ENCODE assay signal across 8 mouse cellular contexts in the genomic region with DNA sequence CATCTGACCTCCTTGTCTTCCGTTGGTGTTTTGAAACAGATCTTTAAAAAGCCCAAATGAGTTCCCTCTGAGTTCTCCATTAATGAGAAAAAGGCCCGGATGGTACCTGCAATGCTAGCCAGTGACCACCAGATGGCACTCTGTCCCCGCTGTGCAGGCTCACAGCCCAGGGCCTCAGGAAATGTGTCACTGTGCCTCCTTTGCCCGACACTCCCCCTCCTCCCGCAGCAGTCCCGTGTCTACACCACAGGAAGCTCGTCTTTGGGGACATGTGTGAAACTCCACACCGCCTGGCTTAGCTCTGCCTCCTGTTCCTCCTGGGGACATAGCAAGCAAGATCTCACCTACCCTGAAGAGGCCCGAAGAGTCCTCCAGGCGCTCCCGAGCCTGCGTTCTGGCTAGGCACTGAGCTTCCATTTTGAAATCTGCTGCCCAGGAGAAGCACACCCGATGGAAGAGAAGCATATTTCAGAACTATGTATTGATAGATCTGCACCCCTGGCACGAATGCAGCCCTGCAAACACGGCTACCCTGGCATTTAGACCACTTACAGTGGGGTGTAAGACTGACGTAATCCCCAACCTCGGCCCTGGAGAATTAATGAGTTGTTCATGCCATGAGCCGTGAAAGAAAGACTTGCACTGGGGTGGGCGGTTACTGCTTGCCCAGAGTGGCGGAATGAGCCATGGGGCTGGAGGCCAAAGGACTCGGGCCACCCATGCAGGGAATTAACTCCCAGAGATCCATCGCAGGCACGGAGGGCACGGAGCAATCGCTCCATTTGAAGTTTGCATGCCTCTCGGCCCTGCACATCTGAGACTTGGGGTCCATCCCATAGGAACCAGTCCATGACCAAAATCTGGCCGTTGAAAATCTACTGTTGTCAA. TPM values are rescaled to one million over a fixed set of nuclear protein-coding genes. Genes with fewer than 3 reads are reported as not detected.
DNase-seq lines count a peak whose midpoint lies in the region; ATAC-seq lines count a peak whose summit lies in the region.

No protein-coding gene starts in this region.

- peak; percentile 87 for DNase-seq in c-Kit-positive CD71-negative TER-119-negative erythroid progenitor cells, embryonic 14.5 days (ENCODE audit: low read depth)
- DNase-seq in forebrain, embryonic 11.5 days (ENCODE audit: low spot score) = peak; percentile 94
- DNase-seq in kidney, postnatal 36 days = peak; percentile 92
- peak; percentile 85 for DNase-seq in telencephalon, adult 2 months (ENCODE audit: low read depth, low spot score)

- H3K27ac ChIP-seq in forebrain, embryonic 11.5 days (ENCODE audit: low read depth, low read length) = peak overlapping the region; percentile 72
- H3K27ac ChIP-seq in heart, embryonic 16.5 days (ENCODE audit: low read length) = peak overlapping the region; percentile 85
- 0 out of 2 replicates have a peak overlapping the region, but pooled peaks have one; percentile 19 for H3K27ac ChIP-seq in liver, embryonic 15.5 days (replicated peaks)
- H3K27ac ChIP-seq in neural tube, embryonic 12.5 days = no peak overlapping the region

- peak overlapping the region; percentile 59 for H3K9ac ChIP-seq in forebrain, embryonic 11.5 days (ENCODE audit: low read length)
- H3K9ac ChIP-seq in heart, embryonic 16.5 days (ENCODE audit: low read length) = peak overlapping the region; percentile 78
- peak overlapping the region; percentile 25; the same call in 1 of the 2 replicates for H3K9ac ChIP-seq in liver, embryonic 15.5 days
- peak overlapping the region; percentile 43 for H3K9ac ChIP-seq in neural tube, embryonic 12.5 days

- peak; percentile 100 for ATAC-seq in CD4-positive, CD25-positive, alpha-beta regulatory T cell, adult 4 months
- peak; percentile 91 for ATAC-seq in forebrain, embryonic 11.5 days (replicated peaks; ENCODE audit: low FRiP score)
- peak; percentile 93 for ATAC-seq in heart, embryonic 16.5 days (replicated peaks; ENCODE audit: extremely low read depth, insufficient read depth, low FRiP score)
- peak; percentile 79 for ATAC-seq in liver, embryonic 15.5 days (ENCODE audit: insufficient read depth)
- peak; percentile 92 for ATAC-seq in neural tube, embryonic 12.5 days (ENCODE audit: low FRiP score, low read depth)

- peaks cover 5% of the 10 kb centered on the region; the same call in 1 of the 2 replicates for H3K4me1 ChIP-seq in forebrain, embryonic 11.5 days (replicated peaks; ENCODE audit: control insufficient read depth, insufficient read depth, low read length)
- H3K4me1 ChIP-seq in heart, embryonic 16.5 days (ENCODE audit: control insufficient read depth, insufficient read depth, low read length) = peaks cover 17% of the 10 kb centered on the region
- peaks cover 11% of the 10 kb centered on the region for H3K4me1 ChIP-seq in liver, embryonic 15.5 days (replicated peaks)
- peaks cover 10% of the 10 kb centered on the region for H3K4me1 ChIP-seq in neural tube, embryonic 12.5 days

- H3K36me3 ChIP-seq in forebrain, embryonic 11.5 days (ENCODE audit: control insufficient read depth, insufficient read depth, low read length) = no peaks in the 10 kb centered on the region
- H3K36me3 ChIP-seq in heart, embryonic 16.5 days (ENCODE audit: control insufficient read depth, insufficient read depth) = no peaks in the 10 kb centered on the region
- H3K36me3 ChIP-seq in liver, embryonic 15.5 days (replicated peaks) = no peaks in the 10 kb centered on the region
- no peaks in the 10 kb centered on the region for H3K36me3 ChIP-seq in neural tube, embryonic 12.5 days

- peak overlapping the region; percentile 32 for H3K4me3 ChIP-seq in forebrain, embryonic 11.5 days (ENCODE audit: low read depth, low read length)
- peak overlapping the region; percentile 49 for H3K4me3 ChIP-seq in heart, embryonic 16.5 days (ENCODE audit: low read length)
- peak overlapping the region; percentile 36 for H3K4me3 ChIP-seq in liver, embryonic 15.5 days (replicated peaks)
- peak overlapping the region; percentile 31 for H3K4me3 ChIP-seq in neural tube, embryonic 12.5 days

- H3K27me3 ChIP-seq in forebrain, embryonic 11.5 days (ENCODE audit: control insufficient read depth, insufficient read depth, low read length) = no peaks in the 10 kb centered on the region
- no peaks in the 10 kb centered on the region for H3K27me3 ChIP-seq in heart, embryonic 16.5 days (ENCODE audit: control insufficient read depth, insufficient read depth, low read length)
- H3K27me3 ChIP-seq in liver, embryonic 15.5 days = no peaks in the 10 kb centered on the region
- no peaks in the 10 kb centered on the region for H3K27me3 ChIP-seq in neural tube, embryonic 12.5 days (replicated peaks)

- WGBS in forebrain, embryonic 11.5 days = 10% methylated on average over 27 of the region's 27 CpGs
- 26% methylated on average over 27 of the region's 27 CpGs for WGBS in heart, embryonic 16.5 days
- 34% methylated on average over 27 of the region's 27 CpGs for WGBS in liver, embryonic 15.5 days (ENCODE audit: insufficient replicate concordance)
- 14% methylated on average over 27 of the region's 27 CpGs for WGBS in neural tube, embryonic 12.5 days

- H3K9me3 ChIP-seq in forebrain, embryonic 11.5 days (ENCODE audit: control insufficient read depth, low read length) = no peaks in the 10 kb centered on the region
- no peaks in the 10 kb centered on the region for H3K9me3 ChIP-seq in heart, embryonic 16.5 days (replicated peaks; ENCODE audit: control insufficient read depth, low read length)
- H3K9me3 ChIP-seq in liver, embryonic 15.5 days (replicated peaks) = no peaks in the 10 kb centered on the region
- no peaks in the 10 kb centered on the region for H3K9me3 ChIP-seq in neural tube, embryonic 12.5 days

- H3K4me2 ChIP-seq in forebrain, embryonic 11.5 days (ENCODE audit: low read depth, low read length, severe bottlenecking) = peak overlapping the region; percentile 77
- H3K4me2 ChIP-seq in heart, embryonic 16.5 days (ENCODE audit: low read depth, low read length) = peak overlapping the region; percentile 68
- H3K4me2 ChIP-seq in liver, embryonic 15.5 days = peak overlapping the region; percentile 64
- H3K4me2 ChIP-seq in neural tube, embryonic 12.5 days (replicated peaks) = peak overlapping the region; percentile 65

RNA-seq across cellular contexts. Expression of a gene that starts 22.9 kb away (rescaled TPM):
- polyA plus RNA-seq in CD4-positive, CD25-positive, alpha-beta regulatory T cell, adult 4 months (2017; shearing (Covaris generic)) = 1 to 10 TPM; 2.0 to 2.2 TPM
- polyA plus RNA-seq in forebrain, embryonic 11.5 days (2014; fragmentation: Nextera tagmentation; extraction: Ambion mirVana) = 3.1 and 3.7 TPM in 2 replicates
- 1.6 and 1.7 TPM in 2 replicates for polyA plus RNA-seq in heart, embryonic 16.5 days (2015; fragmentation: Nextera tagmentation; extraction: Ambion mirVana)
- 1.2 and 1.3 TPM in 2 replicates for polyA plus RNA-seq in liver, embryonic 15.5 days (2015; fragmentation: Nextera tagmentation; extraction: Ambion mirVana)
- polyA plus RNA-seq in neural tube, embryonic 12.5 days (2016; fragmentation: Nextera tagmentation; extraction: Ambion mirVana) = 2.0 and 2.3 TPM in 2 replicates

Comparison
In these comparisons a context has a peak if more than half of its experiments do, and no peak if none do; other contexts are left out.
1. H3K9ac ChIP-seq: peak in every context shown above with its lines; median percentile 78 in heart, embryonic 16.5 days; 59 in forebrain, embryonic 11.5 days; 43 in neural tube, embryonic 12.5 days; 25 in liver, embryonic 15.5 days.